Mouse (Mus musculus): Measurements from ENCODE around the gene Mta2. TPM values are rescaled to one million over a fixed set of nuclear protein-coding genes. Genes with fewer than 3 reads are reported as not detected.

Mta2 gene
- polyA plus RNA-seq, 1 experiment: 79.6 TPM

DNA sequence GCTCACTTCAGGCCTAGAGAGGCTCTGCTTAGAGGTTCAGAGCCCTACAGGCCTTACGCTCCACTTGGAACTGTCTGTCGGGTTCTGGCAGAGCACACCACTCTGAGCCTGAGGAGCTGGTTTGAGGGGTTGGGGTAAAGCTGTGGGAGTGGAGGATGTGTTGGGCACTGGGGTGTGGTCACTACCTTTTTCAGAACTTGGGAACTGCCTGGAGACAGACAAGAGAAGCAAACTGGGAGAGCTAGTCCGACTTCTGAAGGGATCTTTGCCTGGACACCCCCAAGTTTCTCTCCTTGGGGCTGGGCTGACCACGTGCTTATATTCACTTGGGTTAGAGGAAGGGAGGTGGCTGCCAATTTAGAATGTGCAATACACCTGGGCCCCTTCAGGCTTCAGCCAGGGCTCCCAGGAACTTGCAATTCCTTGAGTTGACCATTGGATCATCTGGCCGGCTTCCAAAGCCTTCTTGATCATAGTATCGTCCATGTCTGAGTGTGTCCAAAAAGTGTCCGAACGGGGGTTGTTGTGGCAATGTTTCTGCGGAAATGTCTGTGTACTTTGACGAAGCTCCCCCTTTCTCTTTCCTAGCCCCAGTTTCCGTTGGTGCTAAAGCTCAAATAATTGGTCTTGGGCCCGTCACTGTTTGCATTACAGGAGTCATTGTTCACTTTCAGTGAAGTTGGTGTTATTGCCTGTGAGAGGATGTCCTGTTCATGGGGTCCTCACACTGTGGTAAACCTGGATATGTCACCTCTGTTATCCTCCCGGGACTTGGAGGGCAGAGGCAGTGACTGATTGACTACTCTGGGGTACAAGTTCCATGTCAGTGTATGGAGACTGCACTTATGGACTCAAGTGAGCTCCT lies 50.4 kb downstream of the Mta2 start:
- H3K36me3 ChIP-seq (ENCODE audit: control insufficient read depth, insufficient read depth, low read length): no peaks in the 10 kb centered on the region
- H3K27me3 ChIP-seq (ENCODE audit: control insufficient read depth, insufficient read depth, low read length): peaks cover 7% of the 10 kb centered on the region; the same call in 1 of the 2 replicates
- no peak overlapping the region for H3K4me3 ChIP-seq (ENCODE audit: control insufficient read depth, insufficient read depth, low read length)
- H3K27ac ChIP-seq (ENCODE audit: control insufficient read depth, insufficient read depth, low read length): no peak overlapping the region
- peaks cover 12% of the 10 kb centered on the region for H3K4me1 ChIP-seq (replicated peaks; ENCODE audit: control insufficient read depth, insufficient read depth, low read length)
- TF ChIP-seq CTCF (IDR thresholded peaks at IDR 0.05; ENCODE audit: borderline replicate concordance, control insufficient read depth, extremely low read depth, insufficient read depth, low read length, poor library complexity): no peak
- TF ChIP-seq POLR2A (IDR thresholded peaks at IDR 0.05; ENCODE audit: control insufficient read depth, extremely low read depth, insufficient read depth, low read length, poor library complexity): no peak
- 88% methylated on average over 13 of the region's 13 CpGs for WGBS
- DNase-seq: no peak

DNA sequence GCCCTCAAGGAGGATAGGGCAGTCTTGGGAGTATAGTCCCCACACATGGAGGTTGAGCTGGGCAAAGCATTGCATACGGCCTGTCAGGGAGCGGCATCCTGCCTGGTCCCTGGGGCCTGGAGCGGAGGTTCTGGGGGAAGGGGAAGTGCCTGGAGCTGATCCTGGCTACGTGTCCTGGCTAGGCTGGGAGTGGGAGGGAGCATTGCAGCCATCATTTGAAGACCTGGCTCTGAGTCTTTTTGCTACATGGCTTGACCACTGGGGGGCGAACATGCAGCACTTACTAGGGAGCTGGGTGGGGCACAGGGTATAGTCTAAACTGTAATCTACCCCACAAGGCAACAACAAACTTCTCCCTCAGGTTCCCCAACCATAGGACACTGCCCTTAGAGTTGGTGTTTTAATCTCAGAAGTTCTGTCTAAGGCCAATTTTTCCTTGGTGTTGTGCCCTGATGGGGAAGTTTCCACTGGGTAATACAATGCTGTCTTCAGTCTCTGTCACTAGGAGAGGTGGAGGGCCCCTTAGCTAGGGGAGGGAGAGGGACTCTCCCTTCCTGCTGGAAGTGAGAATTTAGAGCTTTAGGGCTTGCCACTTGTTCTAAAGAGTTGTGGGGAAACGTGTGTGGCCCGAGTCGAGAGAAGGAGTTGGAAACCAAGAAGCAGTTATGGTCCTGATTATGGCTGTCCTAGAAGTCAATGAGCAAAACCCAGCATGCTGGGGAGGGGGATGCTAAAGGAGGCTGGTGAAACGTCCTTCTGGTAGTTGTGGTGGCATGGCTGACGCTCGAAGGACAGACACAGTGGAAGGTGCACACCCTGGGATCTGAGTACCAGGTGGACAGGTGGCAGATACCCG lies 51.3 kb downstream of the Mta2 start:
- DNase-seq: peak; percentile 83
- TF ChIP-seq CTCF (IDR thresholded peaks at IDR 0.05; ENCODE audit: borderline replicate concordance, control insufficient read depth, extremely low read depth, insufficient read depth, low read length, poor library complexity) (peak; percentile 79; the same call in 1 of the 2 replicates), POLR2A (IDR thresholded peaks at IDR 0.05; ENCODE audit: control insufficient read depth, extremely low read depth, insufficient read depth, low read length, poor library complexity) (no peak)
- no peak overlapping the region for H3K4me3 ChIP-seq (ENCODE audit: control insufficient read depth, insufficient read depth, low read length)
- peaks cover 7% of the 10 kb centered on the region; the same call in 1 of the 2 replicates for H3K27me3 ChIP-seq (ENCODE audit: control insufficient read depth, insufficient read depth, low read length)
- H3K27ac ChIP-seq (ENCODE audit: control insufficient read depth, insufficient read depth, low read length): no peak overlapping the region
- 41% methylated on average over 12 of the region's 12 CpGs for WGBS
- H3K36me3 ChIP-seq (ENCODE audit: control insufficient read depth, insufficient read depth, low read length): no peaks in the 10 kb centered on the region
- peaks cover 20% of the 10 kb centered on the region for H3K4me1 ChIP-seq (replicated peaks; ENCODE audit: control insufficient read depth, insufficient read depth, low read length)

DNA sequence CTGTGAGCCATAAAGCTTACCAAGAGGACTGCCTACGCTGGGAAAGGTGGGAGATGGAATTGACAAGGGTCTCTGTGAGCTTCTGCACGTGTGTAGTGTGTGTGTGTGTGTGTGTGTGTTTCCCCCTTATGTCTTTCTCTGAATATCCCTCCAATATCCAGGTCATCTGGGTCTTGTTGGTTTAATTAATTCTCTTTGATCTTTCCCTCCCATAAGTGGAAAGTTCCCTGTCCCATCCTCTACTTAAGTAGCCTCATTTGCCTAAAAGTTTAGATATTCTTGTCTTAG lies 51.9 kb downstream of the Mta2 start:
- Histone ChIP-seq H3K36me3 (ENCODE audit: control insufficient read depth, insufficient read depth, low read length) (no peaks in the 10 kb centered on the region), H3K4me3 (ENCODE audit: control insufficient read depth, insufficient read depth, low read length) (no peak overlapping the region), H3K4me1 (replicated peaks; ENCODE audit: control insufficient read depth, insufficient read depth, low read length) (peaks cover 25% of the 10 kb centered on the region), H3K27me3 (ENCODE audit: control insufficient read depth, insufficient read depth, low read length) (peaks cover 3% of the 10 kb centered on the region; the same call in 1 of the 2 replicates), H3K27ac (ENCODE audit: control insufficient read depth, insufficient read depth, low read length) (no peak overlapping the region)
- no peak for DNase-seq
- WGBS: 79% methylated on average over 2 of the region's 2 CpGs
- TF ChIP-seq POLR2A (IDR thresholded peaks at IDR 0.05; ENCODE audit: control insufficient read depth, extremely low read depth, insufficient read depth, low read length, poor library complexity) (no peak), CTCF (IDR thresholded peaks at IDR 0.05; ENCODE audit: borderline replicate concordance, control insufficient read depth, extremely low read depth, insufficient read depth, low read length, poor library complexity) (no peak)

DNA sequence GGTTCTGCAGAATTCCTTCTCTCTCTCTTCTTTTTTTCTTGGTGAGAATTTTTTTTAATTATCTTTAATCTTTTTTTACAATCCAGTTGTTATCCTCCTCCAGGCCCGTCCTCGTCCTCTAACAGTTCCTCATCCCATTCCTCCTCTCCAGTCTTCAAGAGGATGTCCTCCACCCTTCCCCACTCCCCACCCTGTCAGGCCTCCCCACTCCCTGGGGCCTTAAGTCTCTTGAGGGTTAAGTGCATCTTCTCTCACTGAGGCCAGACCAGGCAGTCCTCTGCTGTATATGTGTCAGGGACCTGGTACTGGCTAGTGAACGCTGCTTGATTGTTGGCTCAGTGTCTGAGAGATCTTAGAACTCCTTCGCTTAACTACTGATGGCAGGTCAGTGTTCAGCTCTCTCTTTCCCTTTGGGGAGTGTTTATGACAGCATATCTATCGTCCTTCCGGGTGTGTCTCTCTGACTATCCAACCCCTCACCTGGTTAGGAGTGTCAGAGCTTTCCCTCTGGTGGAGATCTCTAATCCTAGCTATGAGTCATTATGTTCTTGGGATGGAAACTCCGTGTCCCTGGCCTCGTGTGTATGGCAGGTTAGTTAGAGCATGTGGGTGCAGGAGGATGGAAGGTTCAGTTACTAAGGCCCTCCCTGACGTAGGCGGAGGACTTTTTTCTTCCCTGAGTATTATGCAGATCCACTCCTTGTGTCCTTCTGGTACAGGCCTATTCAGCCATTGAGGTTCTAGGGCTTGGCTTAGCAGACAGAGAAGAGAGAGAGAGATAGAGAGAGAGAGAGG lies 53.3 kb downstream of the Mta2 start:
- Histone ChIP-seq H3K36me3 (ENCODE audit: control insufficient read depth, insufficient read depth, low read length) (no peaks in the 10 kb centered on the region), H3K4me1 (replicated peaks; ENCODE audit: control insufficient read depth, insufficient read depth, low read length) (peaks cover 24% of the 10 kb centered on the region), H3K27me3 (ENCODE audit: control insufficient read depth, insufficient read depth, low read length) (no peaks in the 10 kb centered on the region; the same call in 1 of the 2 replicates), H3K4me3 (ENCODE audit: control insufficient read depth, insufficient read depth, low read length) (no peak overlapping the region), H3K27ac (ENCODE audit: control insufficient read depth, insufficient read depth, low read length) (no peak overlapping the region)
- WGBS: 91% methylated on average over 10 of the region's 10 CpGs
- DNase-seq: no peak
- TF ChIP-seq POLR2A (IDR thresholded peaks at IDR 0.05; ENCODE audit: control insufficient read depth, extremely low read depth, insufficient read depth, low read length, poor library complexity): no peak

DNA sequence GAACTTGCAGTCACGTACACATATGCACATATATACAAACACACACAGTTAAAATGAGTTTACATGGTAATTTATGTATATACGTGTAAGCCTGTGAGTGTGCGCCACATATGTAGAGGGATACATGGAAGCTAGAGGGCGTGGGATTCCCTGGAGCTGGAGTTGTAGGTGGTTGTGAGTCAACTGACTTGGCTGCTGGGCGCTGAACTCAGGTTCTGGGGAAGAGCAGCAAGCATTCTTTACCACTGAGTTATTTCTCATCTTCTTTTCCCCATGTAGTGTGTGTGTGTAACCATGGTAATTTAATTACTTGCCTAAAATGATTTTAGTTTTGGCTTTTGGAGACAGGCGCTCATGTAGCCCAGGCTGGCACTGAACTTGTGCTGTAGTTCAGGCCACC lies 54.9 kb downstream of the Mta2 start:
- H3K27me3 ChIP-seq (ENCODE audit: control insufficient read depth, insufficient read depth, low read length): no peaks in the 10 kb centered on the region
- no peak for DNase-seq
- no peaks in the 10 kb centered on the region for H3K36me3 ChIP-seq (ENCODE audit: control insufficient read depth, insufficient read depth, low read length)
- peaks cover 24% of the 10 kb centered on the region for H3K4me1 ChIP-seq (replicated peaks; ENCODE audit: control insufficient read depth, insufficient read depth, low read length)
- TF ChIP-seq POLR2A (IDR thresholded peaks at IDR 0.05; ENCODE audit: control insufficient read depth, extremely low read depth, insufficient read depth, low read length, poor library complexity) (no peak), CTCF (IDR thresholded peaks at IDR 0.05; ENCODE audit: borderline replicate concordance, control insufficient read depth, extremely low read depth, insufficient read depth, low read length, poor library complexity) (no peak)
- WGBS: 96% methylated on average over 6 of the region's 6 CpGs
- H3K27ac ChIP-seq (ENCODE audit: control insufficient read depth, insufficient read depth, low read length): no peak overlapping the region; the same call in 1 of the 2 replicates
- H3K4me3 ChIP-seq (ENCODE audit: control insufficient read depth, insufficient read depth, low read length): no peak overlapping the region

DNA sequence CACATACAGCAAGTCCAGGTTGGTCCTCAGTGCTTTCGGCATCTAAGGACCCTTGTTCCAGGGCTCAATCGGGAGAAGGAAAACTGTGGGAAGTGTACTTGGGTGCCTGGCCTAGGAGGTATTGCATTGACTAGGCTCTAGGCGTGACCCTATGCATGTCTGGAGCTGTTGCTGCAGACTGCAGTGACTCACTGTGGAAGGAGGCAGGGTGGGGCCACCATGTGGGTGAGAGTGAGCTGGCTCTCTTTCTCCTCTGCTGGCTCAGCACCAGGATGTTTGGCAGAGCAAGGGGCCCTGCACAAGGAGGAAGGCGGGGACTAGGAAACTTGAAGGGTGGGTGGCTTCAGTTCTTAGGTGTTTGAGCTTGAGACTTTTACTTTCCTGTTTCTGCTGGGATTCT lies 55.9 kb downstream of the Mta2 start:
- Histone ChIP-seq H3K27ac (ENCODE audit: control insufficient read depth, insufficient read depth, low read length) (peak overlapping the region; percentile 81), H3K27me3 (ENCODE audit: control insufficient read depth, insufficient read depth, low read length) (no peaks in the 10 kb centered on the region), H3K4me1 (replicated peaks; ENCODE audit: control insufficient read depth, insufficient read depth, low read length) (peaks cover 24% of the 10 kb centered on the region), H3K36me3 (ENCODE audit: control insufficient read depth, insufficient read depth, low read length) (no peaks in the 10 kb centered on the region), H3K4me3 (ENCODE audit: control insufficient read depth, insufficient read depth, low read length) (no peak overlapping the region)
- DNase-seq: peak; percentile 61
- 30% methylated on average over 4 of the region's 4 CpGs for WGBS
- TF ChIP-seq CTCF (IDR thresholded peaks at IDR 0.05; ENCODE audit: borderline replicate concordance, control insufficient read depth, extremely low read depth, insufficient read depth, low read length, poor library complexity): no peak
- TF ChIP-seq POLR2A (IDR thresholded peaks at IDR 0.05; ENCODE audit: control insufficient read depth, extremely low read depth, insufficient read depth, low read length, poor library complexity): 0 out of 2 replicates have a peak, but pooled peaks have one; percentile 24

Measured in thymus, adult 2 months (tissue).